Mouse (Mus musculus): ENCODE results near the gene Mrpl38. TPM values are rescaled to one million over a fixed set of nuclear protein-coding genes. Genes with fewer than 3 reads are reported as not detected.
"Not testable (repeated sequence)": the region's sequence is repeated elsewhere in the genome, so short reads cannot be mapped to it uniquely, and the experiment has no call there.

Gene Mrpl38
- polyA plus RNA-seq, 1 experiment: 61.9 TPM

GRCm38 (mm10) chr11:116095573-116095972 is 43.1 kb downstream of the Mrpl38 start:
- H3K27ac ChIP-seq (ENCODE audit: insufficient read depth, low read length): no peak overlapping the region
- no peaks in the 10 kb centered on the region for H3K27me3 ChIP-seq (ENCODE audit: control insufficient read depth, insufficient read depth, low read length)
- DNase-seq: no peak
- no peaks in the 10 kb centered on the region for H3K4me1 ChIP-seq (ENCODE audit: control insufficient read depth, insufficient read depth, low read length)
- H3K4me3 ChIP-seq (replicated peaks; ENCODE audit: insufficient read depth, low read depth, low read length): no peak overlapping the region
- 64% methylated on average over 3 of the region's 3 CpGs for WGBS
- no peak for TF ChIP-seq CTCF (IDR thresholded peaks at IDR 0.05; ENCODE audit: borderline replicate concordance, insufficient read depth, low read depth, low read length)

GRCm38 (mm10) chr11:116093771-116094565 is 44.7 kb downstream of the Mrpl38 start:
- Histone ChIP-seq H3K27ac (ENCODE audit: insufficient read depth, low read length) (no peak overlapping the region), H3K27me3 (ENCODE audit: control insufficient read depth, insufficient read depth, low read length) (no peaks in the 10 kb centered on the region), H3K4me3 (replicated peaks; ENCODE audit: insufficient read depth, low read depth, low read length) (no peak overlapping the region), H3K4me1 (ENCODE audit: control insufficient read depth, insufficient read depth, low read length) (no peaks in the 10 kb centered on the region)
- DNase-seq: no peak
- WGBS: 73% methylated on average over 16 of the region's 16 CpGs
- no peak for TF ChIP-seq POLR2A (IDR thresholded peaks at IDR 0.05; ENCODE audit: borderline replicate concordance, insufficient read depth, low read length)
- no peak for TF ChIP-seq CTCF (IDR thresholded peaks at IDR 0.05; ENCODE audit: borderline replicate concordance, insufficient read depth, low read depth, low read length)

DNA sequence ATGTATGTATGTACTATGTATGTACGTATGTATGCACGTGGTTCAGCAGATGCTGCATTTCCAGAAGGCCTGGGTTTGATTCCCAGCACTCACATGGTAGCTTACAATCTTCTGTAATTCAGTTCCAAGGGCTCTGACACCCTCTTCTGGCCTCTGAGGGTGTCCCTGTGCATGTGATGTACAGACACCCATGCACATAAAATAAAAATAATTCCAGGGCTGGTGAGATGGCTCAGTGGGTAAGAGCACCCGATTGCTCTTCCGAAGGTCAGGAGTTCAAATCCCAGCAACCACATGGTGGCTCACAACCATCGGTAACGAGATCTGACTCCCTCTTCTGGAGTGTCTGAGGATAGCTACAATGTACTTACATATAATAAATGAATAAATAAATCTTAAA is 45.7 kb downstream of the Mrpl38 start:
- 90% methylated on average over 6 of the region's 6 CpGs for WGBS

GRCm38 (mm10) chr11:116091591-116091990 is 47.1 kb downstream of the Mrpl38 start:
- WGBS: 82% methylated on average over 6 of the region's 6 CpGs
- H3K27ac ChIP-seq (ENCODE audit: insufficient read depth, low read length): no peak overlapping the region

More for the DNA sequence above, 45.7 kb downstream of the Mrpl38 start:
- not testable (repeated sequence) for DNase-seq; H3K27me3 ChIP-seq (ENCODE audit: control insufficient read depth, insufficient read depth, low read length); H3K4me1 ChIP-seq (ENCODE audit: control insufficient read depth, insufficient read depth, low read length); H3K4me3 ChIP-seq (replicated peaks; ENCODE audit: insufficient read depth, low read depth, low read length); H3K27ac ChIP-seq (ENCODE audit: insufficient read depth, low read length)

GRCm38 (mm10) chr11:116089545-116089944 is 49.1 kb downstream of the Mrpl38 start:
- H3K27ac ChIP-seq (ENCODE audit: insufficient read depth, low read length): no peak overlapping the region
- no peaks in the 10 kb centered on the region for H3K27me3 ChIP-seq (ENCODE audit: control insufficient read depth, insufficient read depth, low read length)
- H3K4me1 ChIP-seq (ENCODE audit: control insufficient read depth, insufficient read depth, low read length): peaks cover 5% of the 10 kb centered on the region
- H3K4me3 ChIP-seq (replicated peaks; ENCODE audit: insufficient read depth, low read depth, low read length): no peak overlapping the region
- no peak for DNase-seq
- TF ChIP-seq POLR2A (IDR thresholded peaks at IDR 0.05; ENCODE audit: borderline replicate concordance, insufficient read depth, low read length) (no peak), CTCF (IDR thresholded peaks at IDR 0.05; ENCODE audit: borderline replicate concordance, insufficient read depth, low read depth, low read length) (no peak)
- WGBS: 88% methylated on average over 6 of the region's 6 CpGs

More at GRCm38 (mm10) chr11:116091591-116091990, 47.1 kb downstream of the Mrpl38 start:
- Histone ChIP-seq H3K27me3 (ENCODE audit: control insufficient read depth, insufficient read depth, low read length) (no peaks in the 10 kb centered on the region), H3K4me3 (replicated peaks; ENCODE audit: insufficient read depth, low read depth, low read length) (no peak overlapping the region), H3K4me1 (ENCODE audit: control insufficient read depth, insufficient read depth, low read length) (no peaks in the 10 kb centered on the region; the same call in 1 of the 2 replicates)
- TF ChIP-seq CTCF (IDR thresholded peaks at IDR 0.05; ENCODE audit: borderline replicate concordance, insufficient read depth, low read depth, low read length) (no peak), POLR2A (IDR thresholded peaks at IDR 0.05; ENCODE audit: borderline replicate concordance, insufficient read depth, low read length) (no peak)
- no peak for DNase-seq

- 83% methylated on average over 11 of the region's 11 CpGs for WGBS
- TF ChIP-seq CTCF (IDR thresholded peaks at IDR 0.05; ENCODE audit: borderline replicate concordance, insufficient read depth, low read depth, low read length) (no peak), POLR2A (IDR thresholded peaks at IDR 0.05; ENCODE audit: borderline replicate concordance, insufficient read depth, low read length) (no peak)
- no peak overlapping the region for H3K4me3 ChIP-seq (replicated peaks; ENCODE audit: insufficient read depth, low read depth, low read length)
- DNase-seq: peak in 1 of 2 experiments; percentile 12
- no peak overlapping the region for H3K27ac ChIP-seq (ENCODE audit: insufficient read depth, low read length)
- H3K27me3 ChIP-seq (ENCODE audit: control insufficient read depth, insufficient read depth, low read length): no peaks in the 10 kb centered on the region
- peaks cover 8% of the 10 kb centered on the region for H3K4me1 ChIP-seq (ENCODE audit: control insufficient read depth, insufficient read depth, low read length)
Measured at GRCm38 (mm10) chr11:116088741-116089394, 49.8 kb downstream of the Mrpl38 start.

- 86% methylated on average over 8 of the region's 8 CpGs for WGBS
- no peak for TF ChIP-seq POLR2A (IDR thresholded peaks at IDR 0.05; ENCODE audit: borderline replicate concordance, insufficient read depth, low read length)
- Histone ChIP-seq H3K4me1 (ENCODE audit: control insufficient read depth, insufficient read depth, low read length) (peaks cover 14% of the 10 kb centered on the region), H3K4me3 (replicated peaks; ENCODE audit: insufficient read depth, low read depth, low read length) (no peak overlapping the region), H3K27me3 (ENCODE audit: control insufficient read depth, insufficient read depth, low read length) (no peaks in the 10 kb centered on the region), H3K27ac (ENCODE audit: insufficient read depth, low read length) (no peak overlapping the region)
- peak in 1 of 2 experiments; percentile 5 for DNase-seq
Measured at GRCm38 (mm10) chr11:116088188-116088587, 50.5 kb downstream of the Mrpl38 start.
